ENCODE assay signal across 18 mouse cellular contexts in the genomic region with DNA sequence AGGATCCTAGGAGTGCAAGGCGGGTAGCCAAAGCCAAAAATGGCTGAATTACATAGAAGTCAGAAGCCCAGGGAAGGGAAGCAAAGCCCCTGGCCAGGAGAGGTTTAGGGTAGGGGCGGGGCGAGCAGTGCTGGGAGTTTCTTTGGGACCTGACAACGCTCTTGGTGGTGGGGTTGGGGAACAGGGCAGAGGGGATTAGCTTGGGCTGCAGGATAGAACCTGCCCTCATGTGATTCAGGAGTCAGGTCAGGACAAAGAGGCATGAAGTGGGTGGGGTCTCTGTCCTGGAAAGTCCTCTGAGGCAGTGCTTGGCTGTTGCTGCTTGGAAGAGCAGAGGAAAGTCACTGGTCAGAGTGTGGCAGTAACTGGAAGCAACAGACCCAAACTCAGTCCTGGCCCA. TPM values are rescaled to one million over a fixed set of nuclear protein-coding genes. Genes with fewer than 3 reads are reported as not detected.
DNase-seq lines count a peak whose midpoint lies in the region; ATAC-seq lines count a peak whose summit lies in the region.
"Had no signal": no experiment of that assay in that cellular context is flagged by ENCODE, and none has a peak within 500 bp of the region (broad histone marks: within the 10 kb centered on the region; RNA-seq: fewer than 3 reads in every experiment).

No protein-coding gene starts in this region.

- ATAC-seq in heart, embryonic 15.5 days (replicated peaks; ENCODE audit: insufficient number of reproducible peaks, insufficient read depth, low FRiP score, low read depth): no peak
- no peak for ATAC-seq in heart, embryonic 16.5 days (replicated peaks; ENCODE audit: extremely low read depth, insufficient read depth, low FRiP score)
- ATAC-seq: forebrain, embryonic 16.5 days; intestine, embryonic 15.5 days had no signal

- H3K4me2 ChIP-seq in heart, embryonic 15.5 days: no peak overlapping the region
- no peak overlapping the region for H3K4me2 ChIP-seq in heart, embryonic 16.5 days (ENCODE audit: low read depth, low read length)
- H3K4me2 ChIP-seq: embryonic facial prominence, embryonic 13.5 days; forebrain, embryonic 12.5 days; hindbrain, embryonic 14.5 days; intestine, embryonic 15.5 days had no signal

- no peak overlapping the region for H3K4me3 ChIP-seq in heart, embryonic 10.5 days
- no peak overlapping the region for H3K4me3 ChIP-seq in heart, embryonic 15.5 days
- H3K4me3 ChIP-seq in heart, embryonic 16.5 days (ENCODE audit: low read length): no peak overlapping the region
- H3K4me3 ChIP-seq: embryonic facial prominence, embryonic 13.5 days; forebrain, embryonic 12.5 days; hindbrain, embryonic 10.5 days; intestine, embryonic 15.5 days had no signal

- peak; percentile 13 for DNase-seq in gastrocnemius, postnatal 14 days
- DNase-seq in gastrocnemius, postnatal 10 days: no peak
- no peak for DNase-seq in heart, embryonic 10.5 days (ENCODE audit: low spot score)
- no peak for DNase-seq in heart, adult 8-10 months (ENCODE audit: low spot score)
- no peak for DNase-seq in left cerebral cortex, postnatal 4 days
- DNase-seq: adrenal gland, adult 2 months; cerebellum, adult 18-20 months; cerebellum, adult 9-11 months; cerebellum, postnatal 36 days; kidney, adult 18-20 months had no signal

- H3K36me3 ChIP-seq in heart, embryonic 10.5 days: no peaks in the 10 kb centered on the region; the same call in 1 of the 2 replicates
- no peaks in the 10 kb centered on the region for H3K36me3 ChIP-seq in heart, embryonic 15.5 days
- H3K36me3 ChIP-seq in heart, embryonic 16.5 days (ENCODE audit: control insufficient read depth, insufficient read depth): no peaks in the 10 kb centered on the region
- H3K36me3 ChIP-seq: embryonic facial prominence, embryonic 13.5 days; forebrain, embryonic 12.5 days; hindbrain, embryonic 10.5 days; intestine, embryonic 15.5 days had no signal

- WGBS in heart, embryonic 10.5 days: 80% methylated on average over 4 of the region's 4 CpGs
- WGBS in heart, embryonic 15.5 days: 80% methylated on average over 4 of the region's 4 CpGs
- WGBS in heart, embryonic 16.5 days: 80% methylated on average over 4 of the region's 4 CpGs

- H3K4me1 ChIP-seq in heart, embryonic 10.5 days: peaks cover 36% of the 10 kb centered on the region
- H3K4me1 ChIP-seq in heart, embryonic 15.5 days (replicated peaks): peaks cover 43% of the 10 kb centered on the region
- H3K4me1 ChIP-seq in heart, embryonic 16.5 days (ENCODE audit: control insufficient read depth, insufficient read depth, low read length): peaks cover 29% of the 10 kb centered on the region
- H3K4me1 ChIP-seq: embryonic facial prominence, embryonic 13.5 days; forebrain, embryonic 12.5 days; hindbrain, embryonic 10.5 days; intestine, embryonic 15.5 days had no signal

- no peak overlapping the region for H3K9ac ChIP-seq in heart, embryonic 15.5 days
- H3K9ac ChIP-seq in heart, embryonic 16.5 days (ENCODE audit: low read length): 0 out of 2 replicates have a peak overlapping the region, but pooled peaks have one; percentile 24
- H3K9ac ChIP-seq: embryonic facial prominence, embryonic 13.5 days; forebrain, embryonic 12.5 days; hindbrain, embryonic 14.5 days; intestine, embryonic 15.5 days had no signal

- H3K27me3 ChIP-seq in heart, embryonic 10.5 days (ENCODE audit: insufficient read depth, poor library complexity, severe bottlenecking): no peaks in the 10 kb centered on the region
- no peaks in the 10 kb centered on the region for H3K27me3 ChIP-seq in heart, embryonic 15.5 days
- H3K27me3 ChIP-seq in heart, embryonic 16.5 days (ENCODE audit: control insufficient read depth, insufficient read depth, low read length): no peaks in the 10 kb centered on the region
- H3K27me3 ChIP-seq: embryonic facial prominence, embryonic 13.5 days; forebrain, embryonic 12.5 days; intestine, embryonic 15.5 days had no signal

- intact Hi-C loops in gastrocnemius, postnatal 14 days (cut with DNase I; ENCODE audit: low total_unique reads): no loop called here
- intact Hi-C loops in left cerebral cortex, postnatal 4 days (cut with DNase I): no loop called here

- H3K27ac ChIP-seq in heart, embryonic 10.5 days: peak overlapping the region; percentile 93
- peak overlapping the region; percentile 62 for H3K27ac ChIP-seq in heart, embryonic 15.5 days
- peak overlapping the region; percentile 66 for H3K27ac ChIP-seq in heart, embryonic 16.5 days (ENCODE audit: low read length)
- H3K27ac ChIP-seq: embryonic facial prominence, embryonic 13.5 days; forebrain, embryonic 12.5 days; hindbrain, embryonic 10.5 days; hindbrain, embryonic 14.5 days; intestine, embryonic 15.5 days had no signal

- peaks cover 8% of the 10 kb centered on the region for H3K9me3 ChIP-seq in heart, embryonic 10.5 days
- H3K9me3 ChIP-seq in heart, embryonic 15.5 days (replicated peaks): no peaks in the 10 kb centered on the region
- H3K9me3 ChIP-seq in heart, embryonic 16.5 days (replicated peaks; ENCODE audit: control insufficient read depth, low read length): peaks cover 9% of the 10 kb centered on the region
- H3K9me3 ChIP-seq: embryonic facial prominence, embryonic 13.5 days; forebrain, embryonic 12.5 days; intestine, embryonic 15.5 days had no signal

RNA-seq across cellular contexts. Expression of a gene that starts 40.9 kb away (rescaled TPM):
- 1 to 10 TPM; 6.9 to 7.5 TPM for total RNA-seq in gastrocnemius, postnatal 14 days (2021)
- total RNA-seq in gastrocnemius, postnatal 10 days (2021): 1 to 10 TPM; 8.3 to 9.5 TPM
- 31.7 and 40.6 TPM in 2 replicates for polyA plus RNA-seq in heart, embryonic 10.5 days (2016; fragmentation: Nextera tagmentation; extraction: Ambion mirVana)
- total RNA-seq in heart, adult 8-10 months (2022): 10 to 100 TPM; 12.6 to 13.9 (median 13.2) TPM
- 28.5 and 32.0 TPM in 2 replicates for polyA plus RNA-seq in heart, embryonic 15.5 days (2015; fragmentation: Nextera tagmentation; extraction: Ambion mirVana)
- 28.9 and 30.3 TPM in 2 replicates for polyA plus RNA-seq in heart, embryonic 16.5 days (2015; fragmentation: Nextera tagmentation; extraction: Ambion mirVana)
- 10 to 100 TPM; 10.2 to 10.9 TPM for total RNA-seq in left cerebral cortex, postnatal 4 days (2021)

RNA-seq across cellular contexts. Expression of a gene that starts 41.3 kb away (rescaled TPM):
- total RNA-seq in gastrocnemius, postnatal 14 days (2021): 10 to 100 TPM; 12.3 to 14.8 TPM
- 10 to 100 TPM; 19.6 to 22.7 TPM for total RNA-seq in gastrocnemius, postnatal 10 days (2021)
- polyA plus RNA-seq in heart, embryonic 10.5 days (2016; fragmentation: Nextera tagmentation; extraction: Ambion mirVana): 38.3 and 46.9 TPM in 2 replicates
- 10 to 100 TPM; 15.7 to 16.7 (median 15.9) TPM for total RNA-seq in heart, adult 8-10 months (2022)
- polyA plus RNA-seq in heart, embryonic 15.5 days (2015; fragmentation: Nextera tagmentation; extraction: Ambion mirVana): 32.8 and 38.6 TPM in 2 replicates
- polyA plus RNA-seq in heart, embryonic 16.5 days (2015; fragmentation: Nextera tagmentation; extraction: Ambion mirVana): 35.3 and 37.5 TPM in 2 replicates
- total RNA-seq in left cerebral cortex, postnatal 4 days (2021): 10 to 100 TPM; 30.6 to 32.4 TPM

RNA-seq across cellular contexts. Expression of a gene that starts 41.5 kb away (rescaled TPM):
- 10 to 100 TPM; 36.7 to 40.3 TPM for total RNA-seq in gastrocnemius, postnatal 14 days (2021)
- 10 to 100 TPM; 46.3 to 52.4 TPM for total RNA-seq in gastrocnemius, postnatal 10 days (2021)
- 123 and 129 TPM in 2 replicates for polyA plus RNA-seq in heart, embryonic 10.5 days (2016; fragmentation: Nextera tagmentation; extraction: Ambion mirVana)
- 10 to 100 TPM; 48.4 to 55.5 (median 49.6) TPM for total RNA-seq in heart, adult 8-10 months (2022)
- 135 and 140 TPM in 2 replicates for polyA plus RNA-seq in heart, embryonic 15.5 days (2015; fragmentation: Nextera tagmentation; extraction: Ambion mirVana)
- 143 and 150 TPM in 2 replicates for polyA plus RNA-seq in heart, embryonic 16.5 days (2015; fragmentation: Nextera tagmentation; extraction: Ambion mirVana)
- total RNA-seq in left cerebral cortex, postnatal 4 days (2021): 10 to 100 TPM; 42.6 to 49.1 TPM
